ENCODE assay signal across 10 mouse cellular contexts in the genomic region with DNA sequence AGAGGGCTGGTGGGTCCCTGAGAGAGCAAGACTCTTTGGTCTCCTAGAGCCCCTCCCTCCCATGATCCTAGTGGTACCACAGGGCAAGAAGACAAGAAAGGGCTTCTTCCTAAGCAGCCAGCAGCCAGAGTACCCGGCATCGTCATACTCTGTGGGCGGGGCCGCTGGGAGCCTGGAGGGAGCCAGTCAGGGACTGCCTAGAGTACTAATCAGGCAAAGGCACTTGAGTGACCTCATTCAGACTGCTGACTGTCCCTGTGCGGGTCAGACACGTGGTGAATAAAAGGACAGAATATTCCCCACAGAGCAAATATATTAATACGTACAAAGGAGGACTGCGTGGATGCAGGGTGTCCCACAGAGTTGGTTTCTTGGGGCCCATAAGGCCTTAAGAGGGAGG. TPM values are rescaled to one million over a fixed set of nuclear protein-coding genes. Genes with fewer than 3 reads are reported as not detected.
DNase-seq lines count a peak whose midpoint lies in the region; ATAC-seq lines count a peak whose summit lies in the region.
"Had no signal": no experiment of that assay in that cellular context is flagged by ENCODE, and none has a peak within 500 bp of the region (broad histone marks: within the 10 kb centered on the region; RNA-seq: fewer than 3 reads in every experiment).

No protein-coding gene starts in this region.

- H3K4me3 ChIP-seq in heart, embryonic 12.5 days, result no peak overlapping the region
- H3K4me3 ChIP-seq in liver, embryonic 12.5 days, result no peak overlapping the region

- peak; percentile 68 for DNase-seq in left cerebral cortex, postnatal 4 days
- DNase-seq in left cerebral cortex, postnatal 36 days (ENCODE audit: low spot score in 2 of 2), result no peak
- DNase-seq in brain, adult 2 months (ENCODE audit: low read depth, low spot score), result peak; percentile 88
- no peak for DNase-seq in right cerebral cortex, postnatal 4 days
- DNase-seq in adipocyte (ENCODE audit: low spot score), result no peak
- DNase-seq in frontal cortex, postnatal 10 days (ENCODE audit: low spot score in 2 of 2), result no peak

- H3K27ac ChIP-seq in heart, embryonic 12.5 days (ENCODE audit: poor library complexity, severe bottlenecking), result peak overlapping the region; percentile 80
- no peak overlapping the region for H3K27ac ChIP-seq in liver, embryonic 12.5 days
- H3K27ac ChIP-seq: macrophage had no signal

- no peak overlapping the region for H3K4me2 ChIP-seq in heart, embryonic 12.5 days
- H3K4me2 ChIP-seq in liver, embryonic 12.5 days, result no peak overlapping the region

- peak overlapping the region; percentile 51; the same call in 1 of the 2 replicates for H3K9ac ChIP-seq in heart, embryonic 12.5 days
- peak overlapping the region; percentile 19; the same call in 1 of the 2 replicates for H3K9ac ChIP-seq in liver, embryonic 12.5 days

- H3K4me1 ChIP-seq in heart, embryonic 12.5 days (replicated peaks), result peaks cover 30% of the 10 kb centered on the region
- H3K4me1 ChIP-seq in liver, embryonic 12.5 days, result peaks cover 2% of the 10 kb centered on the region; the same call in 1 of the 2 replicates

- no peaks in the 10 kb centered on the region for H3K27me3 ChIP-seq in heart, embryonic 12.5 days (replicated peaks)
- H3K27me3 ChIP-seq in liver, embryonic 12.5 days (replicated peaks), result no peaks in the 10 kb centered on the region

- ATAC-seq in heart, embryonic 12.5 days (ENCODE audit: insufficient number of reproducible peaks, low FRiP score), result peak; percentile 71; the same call in 1 of the 2 replicates
- peak; percentile 48; the same call in 1 of the 2 replicates for ATAC-seq in liver, embryonic 12.5 days

- H3K36me3 ChIP-seq in heart, embryonic 12.5 days, result peaks cover 63% of the 10 kb centered on the region
- peaks cover 25% of the 10 kb centered on the region for H3K36me3 ChIP-seq in liver, embryonic 12.5 days

- WGBS in heart, embryonic 12.5 days, result 41% methylated on average over 8 of the region's 8 CpGs
- 55% methylated on average over 8 of the region's 8 CpGs for WGBS in liver, embryonic 12.5 days (ENCODE audit: insufficient replicate concordance)

- intact Hi-C loops in left cerebral cortex, postnatal 4 days (cut with DNase I), result no loop called here
- intact Hi-C loops in left cerebral cortex, postnatal 36 days (cut with DNase I), result loop anchor here (10.0 kb wide), 1 partner anchor 235 kb away; no protein-coding TSS in a partner anchor

- H3K9me3 ChIP-seq in heart, embryonic 12.5 days (replicated peaks), result no peaks in the 10 kb centered on the region
- H3K9me3 ChIP-seq in liver, embryonic 12.5 days (replicated peaks), result no peaks in the 10 kb centered on the region

RNA-seq across cellular contexts. Expression of a gene that starts 14.1 kb away (rescaled TPM):
- total RNA-seq in left cerebral cortex, postnatal 4 days (2021), result 100 to 1,000 TPM; 179 to 190 TPM
- total RNA-seq in left cerebral cortex, postnatal 36 days (2021), result 10 to 100 TPM; 44.4 to 58.4 TPM
- polyA plus RNA-seq in heart, embryonic 12.5 days (2016; fragmentation: Nextera tagmentation; extraction: Ambion mirVana), result 38.0 and 39.9 TPM in 2 replicates
- 8.1 and 8.6 TPM in 2 replicates for polyA plus RNA-seq in liver, embryonic 12.5 days (2016; fragmentation: Nextera tagmentation; extraction: Ambion mirVana)

RNA-seq across cellular contexts. Expression of a gene that starts 22.5 kb away (rescaled TPM):
- 10 to 100 TPM; 23.3 to 25.8 TPM for total RNA-seq in left cerebral cortex, postnatal 4 days (2021)
- 10 to 100 TPM; 27.5 to 28.7 TPM for total RNA-seq in left cerebral cortex, postnatal 36 days (2021)
- polyA plus RNA-seq in heart, embryonic 12.5 days (2016; fragmentation: Nextera tagmentation; extraction: Ambion mirVana), result 31.4 and 33.7 TPM in 2 replicates
- polyA plus RNA-seq in liver, embryonic 12.5 days (2016; fragmentation: Nextera tagmentation; extraction: Ambion mirVana), result 16.1 and 17.0 TPM in 2 replicates

RNA-seq across cellular contexts. Expression of a gene that starts 31.3 kb away (rescaled TPM):
- total RNA-seq in left cerebral cortex, postnatal 4 days (2021), result 1 to 10 TPM; 1.1 to 1.4 TPM
- total RNA-seq in left cerebral cortex, postnatal 36 days (2021), result 1 to 10 TPM; 2.1 to 2.7 TPM
- polyA plus RNA-seq in heart, embryonic 12.5 days (2016; fragmentation: Nextera tagmentation; extraction: Ambion mirVana), result 0.56 and 0.58 TPM in 2 replicates
- polyA plus RNA-seq in liver, embryonic 12.5 days (2016; fragmentation: Nextera tagmentation; extraction: Ambion mirVana), result 1.2 and 1.3 TPM in 2 replicates

RNA-seq across cellular contexts. Expression of a gene that starts 35.0 kb away (rescaled TPM):
- 1 to 10 TPM; 1.9 TPM for total RNA-seq in left cerebral cortex, postnatal 4 days (2021)
- total RNA-seq in left cerebral cortex, postnatal 36 days (2021), result 1 to 10 TPM; 1.3 to 3.5 TPM
- 0.05 and 0.09 TPM in 2 replicates for polyA plus RNA-seq in heart, embryonic 12.5 days (2016; fragmentation: Nextera tagmentation; extraction: Ambion mirVana)
- polyA plus RNA-seq in liver, embryonic 12.5 days (2016; fragmentation: Nextera tagmentation; extraction: Ambion mirVana), result 0.01 and 0.02 TPM in 2 replicates
- total RNA-seq: hematopoietic stem cell, adult 5-6 weeks had no signal
- polyA plus RNA-seq: macrophage had no signal

RNA-seq across cellular contexts. Expression of a gene that starts 51.1 kb away (rescaled TPM):
- 100 to 1,000 TPM in 1 of 2 experiments, 10 to 100 TPM in 1; 86.5 to 101 TPM for total RNA-seq in left cerebral cortex, postnatal 4 days (2021)
- total RNA-seq in left cerebral cortex, postnatal 36 days (2021), result 10 to 100 TPM; 54.0 to 71.0 TPM
- 20.4 and 23.5 TPM in 2 replicates for polyA plus RNA-seq in heart, embryonic 12.5 days (2016; fragmentation: Nextera tagmentation; extraction: Ambion mirVana)
- 20.6 and 24.7 TPM in 2 replicates for polyA plus RNA-seq in liver, embryonic 12.5 days (2016; fragmentation: Nextera tagmentation; extraction: Ambion mirVana)

Comparison
In these comparisons a context has a peak if more than half of its experiments do, and no peak if none do; other contexts are left out.
1. DNase-seq: peak in left cerebral cortex, postnatal 4 days (single experiment) and brain, adult 2 months (single experiment); none in left cerebral cortex, postnatal 36 days (0 of 2), right cerebral cortex, postnatal 4 days (single experiment), adipocyte (single experiment) and frontal cortex, postnatal 10 days (0 of 2).